Mouse (Mus musculus) liver, postnatal 0 days (tissue): ENCODE measurements around the gene D430041D05Rik. TPM values are rescaled to one million over a fixed set of nuclear protein-coding genes. Genes with fewer than 3 reads are reported as not detected.
A peak's percentile ranks its signal among the peaks of the same experiment; 100 is the strongest.
"Not testable (repeated sequence)": the region's sequence is repeated elsewhere in the genome, so short reads cannot be mapped to it uniquely, and the experiment has no call there.

Source experiments
- ATAC-seq: fragments of 200-750 bp; cut with Nextera tagmentation; 2 replicates; pipeline ENCODE4 v1.8.0; 2017; ENCODE audit warnings: mild to moderate bottlenecking, moderate library complexity
- DNase-seq: peaks from one replicate; pipeline ENCODE4 v3.0.0-alpha.2; 2016
- H3K27ac ChIP-seq: fragments of 300-500 bp; sonication (generic); 2 replicates; pipeline ENCODE4 v1.5.1; 2014; ENCODE audit warnings: antibody characterized with exemption, moderate library complexity, mild to moderate bottlenecking, low read depth
- H3K27me3 ChIP-seq: fragments of 300-500 bp; sonication (generic); 2 replicates; pipeline ENCODE4 v1.6.1; 2014; ENCODE audit warnings: low read length, control low read depth, mixed read lengths; ENCODE audit not compliant: insufficient read depth
- H3K36me3 ChIP-seq: fragments of 300-500 bp; sonication (generic); replicated peaks from 2 replicates; pipeline ENCODE4 v1.6.1; 2014; ENCODE audit warnings: mild to moderate bottlenecking, control low read depth, low read length, moderate library complexity, mixed read lengths; ENCODE audit not compliant: insufficient read depth
- H3K4me1 ChIP-seq: fragments of 300-500 bp; sonication (generic); 2 replicates; pipeline ENCODE4 v1.6.1; 2014; ENCODE audit warnings: antibody characterized with exemption, mild to moderate bottlenecking, control low read depth; ENCODE audit not compliant: insufficient read depth
- H3K4me2 ChIP-seq: fragments of 300-500 bp; sonication (generic); 2 replicates; pipeline ENCODE4 v1.6.1; 2014; ENCODE audit warnings: low read depth, mild to moderate bottlenecking, low read length, moderate library complexity, mixed read lengths
- H3K4me3 ChIP-seq: fragments of 300-500 bp; sonication (generic); 2 replicates; pipeline ENCODE4 v1.5.1; 2014; ENCODE audit warnings: low read depth, low read length
- H3K9ac ChIP-seq: fragments of 300-500 bp; sonication (generic); replicated peaks from 2 replicates; pipeline ENCODE4 v1.6.1; 2014; ENCODE audit warnings: mild to moderate bottlenecking, moderate library complexity
- H3K9me3 ChIP-seq: fragments of 300-500 bp; sonication (generic); 2 replicates; pipeline ENCODE4 v1.6.1; 2016; ENCODE audit warnings: mild to moderate bottlenecking, control low read depth, low read length, mixed read lengths
- CTCF ChIP-seq: sonication (generic); IDR thresholded peaks from 2 replicates; pipeline ENCODE4 v1.5.1; 2016; ENCODE audit warnings: antibody characterized with exemption, low read depth
- EP300 ChIP-seq: IDR thresholded peaks from 2 replicates; pipeline ENCODE4 v1.6.1; 2016; ENCODE audit warnings: antibody characterized with exemption, low read depth, mild to moderate bottlenecking
- WGBS: fragments of 180-500 bp; shearing (Covaris S2); extraction: QIAGEN DNeasy Blood & Tissue Kit; methylation state at CpG from one replicate; pipeline ENCODE4 v1.1.7; 2014; ENCODE audit not compliant: insufficient replicate concordance; 5-methylcytosine and 5-hydroxymethylcytosine counted together
- polyA plus RNA-seq: library from polyadenylated mRNA; unstranded; fragments of >200 nt; fragmentation: Nextera tagmentation; extraction: Ambion mirVana; gene quantifications from 2 replicates; pipeline ENCODE4 v1.2.1, GENCODE M21; 2015

Gene D430041D05Rik
- polyA plus RNA-seq, 1 experiment from 2014 or later = 0.05 TPM

- 74% methylated on average over 4 of the region's 4 CpGs for WGBS
- Histone ChIP-seq H3K4me3 (no peak overlapping the region), H3K9ac (no peak overlapping the region), H3K4me1 (peaks cover 14% of the 10 kb centered on the region; the same call in 1 of the 2 replicates), H3K36me3 (peaks cover 4% of the 10 kb centered on the region; the same call in 1 of the 2 replicates), H3K4me2 (no peak overlapping the region), H3K27me3 (no peaks in the 10 kb centered on the region), H3K27ac (0 out of 2 replicates have a peak overlapping the region, but pooled peaks have one; percentile 55), H3K9me3 (no peaks in the 10 kb centered on the region)
- TF ChIP-seq CTCF = no peak
- no peak for TF ChIP-seq EP300
- DNase-seq = no peak
- ATAC-seq = no peak
Observed at GRCm38 (mm10) chr2:104110031-104110430, 300.8 kb downstream of the D430041D05Rik start.

- no peaks in the 10 kb centered on the region for H3K9me3 ChIP-seq
- WGBS = 49% methylated on average over 2 of the region's 2 CpGs
- H3K9ac ChIP-seq = no peak overlapping the region
- no peak overlapping the region for H3K4me3 ChIP-seq
- H3K4me1 ChIP-seq = peaks cover 14% of the 10 kb centered on the region; the same call in 1 of the 2 replicates
- ATAC-seq (no peak), DNase-seq (no peak)
- H3K36me3 ChIP-seq = peaks cover 4% of the 10 kb centered on the region; the same call in 1 of the 2 replicates
- no peak overlapping the region for H3K4me2 ChIP-seq
- H3K27ac ChIP-seq = peak overlapping the region; percentile 55; the same call in 1 of the 2 replicates
- TF ChIP-seq EP300 (no peak), CTCF (no peak)
- no peaks in the 10 kb centered on the region for H3K27me3 ChIP-seq
Observed at GRCm38 (mm10) chr2:104109528-104109927, 301.3 kb downstream of the D430041D05Rik start.

- 91% methylated on average over 2 of the region's 2 CpGs for WGBS
- not testable (repeated sequence) for H3K27me3 ChIP-seq, H3K36me3 ChIP-seq, ATAC-seq, H3K4me3 ChIP-seq, H3K4me2 ChIP-seq, DNase-seq, H3K9ac ChIP-seq, H3K9me3 ChIP-seq
- Histone ChIP-seq H3K4me1 (peaks cover 14% of the 10 kb centered on the region; the same call in 1 of the 2 replicates), H3K27ac (0 out of 2 replicates have a peak overlapping the region, but pooled peaks have one; percentile 55)
Observed at GRCm38 (mm10) chr2:104109021-104109420, 301.8 kb downstream of the D430041D05Rik start.

- no peak for TF ChIP-seq EP300
- TF ChIP-seq CTCF = no peak
- 82% methylated on average over 6 of the region's 6 CpGs for WGBS
- no peaks in the 10 kb centered on the region for H3K27me3 ChIP-seq
- H3K4me1 ChIP-seq = peaks cover 25% of the 10 kb centered on the region
- H3K4me3 ChIP-seq = no peak overlapping the region
- H3K27ac ChIP-seq = no peak overlapping the region
- ATAC-seq (no peak), DNase-seq (no peak)
- no peak overlapping the region for H3K4me2 ChIP-seq
- H3K9ac ChIP-seq = no peak overlapping the region
- H3K36me3 ChIP-seq = peaks cover 7% of the 10 kb centered on the region; the same call in 1 of the 2 replicates
- H3K9me3 ChIP-seq = no peaks in the 10 kb centered on the region
Observed at GRCm38 (mm10) chr2:104104800-104105199, 306.0 kb downstream of the D430041D05Rik start.

- H3K9ac ChIP-seq = peak overlapping the region; percentile 41
- no peak for ATAC-seq
- H3K27ac ChIP-seq = peak overlapping the region; percentile 48
- peaks cover 33% of the 10 kb centered on the region for H3K4me1 ChIP-seq
- TF ChIP-seq CTCF (no peak), EP300 (peak; percentile 26; the same call in 1 of the 2 replicates)
- H3K4me3 ChIP-seq = 0 out of 2 replicates have a peak overlapping the region, but pooled peaks have one; percentile 13
- WGBS = 52% methylated on average over 1 of the region's 1 CpGs
- 0 out of 2 replicates have a peak, but pooled peaks cover 2% of the 10 kb centered on the region for H3K36me3 ChIP-seq
- no peaks in the 10 kb centered on the region for H3K9me3 ChIP-seq
- peak overlapping the region; percentile 70 for H3K4me2 ChIP-seq
- no peaks in the 10 kb centered on the region for H3K27me3 ChIP-seq
- no peak for DNase-seq
Observed at GRCm38 (mm10) chr2:104099946-104100345, 310.9 kb downstream of the D430041D05Rik start.

GRCm38 (mm10) chr2:104099231-104099585, 311.6 kb downstream of the D430041D05Rik start:
- peak overlapping the region; percentile 79 for H3K27ac ChIP-seq
- H3K4me1 ChIP-seq = peaks cover 33% of the 10 kb centered on the region
- DNase-seq = no peak
- H3K9me3 ChIP-seq = no peaks in the 10 kb centered on the region
- WGBS = 82% methylated on average over 2 of the region's 2 CpGs
- no peaks in the 10 kb centered on the region for H3K27me3 ChIP-seq
- peak overlapping the region; percentile 8 for H3K4me3 ChIP-seq
- H3K4me2 ChIP-seq = peak overlapping the region; percentile 70
- ATAC-seq = no peak
- H3K9ac ChIP-seq = peak overlapping the region; percentile 51
- no peak for TF ChIP-seq CTCF
- TF ChIP-seq EP300 = no peak
- 0 out of 2 replicates have a peak, but pooled peaks cover 2% of the 10 kb centered on the region for H3K36me3 ChIP-seq
